Mouse (Mus musculus) CH12.LX (cell line): ENCODE data around the gene Cdyl.

Experiments
- BHLHE40 ChIP-seq: IDR thresholded peaks from 2 replicates; pipeline ENCODE4 v1.6.1; 2011; ENCODE audit warnings: mild to moderate bottlenecking, low read depth, low read length, improper control_type of control experiment
- CTCF ChIP-seq, 2 experiments: IDR thresholded peaks in 1 of 2; conservative IDR thresholded peaks in 1 of 2; 2 replicates each; pipeline ENCODE4 v1.5.1; 2011 to 2012; ENCODE audit warnings: low read depth in 2 of 2, low read length in 2 of 2, improper control_type of control experiment in 1 of 2, inconsistent platforms in 1 of 2, mild to moderate bottlenecking in 1 of 2, moderate library complexity in 1 of 2
- E2F4 ChIP-seq: IDR thresholded peaks from 2 replicates; pipeline ENCODE4 v1.6.1; 2011; ENCODE audit warnings: low read depth, low read length, improper control_type of control experiment; ENCODE audit not compliant: insufficient replicate concordance
- EP300 ChIP-seq: IDR thresholded peaks from 2 replicates; pipeline ENCODE4 v1.6.1; 2011; ENCODE audit warnings: low read length, improper control_type of control experiment
- MEF2A ChIP-seq: IDR thresholded peaks from 2 replicates; pipeline ENCODE4 v1.6.1; 2014; ENCODE audit warnings: low read depth, mild to moderate bottlenecking, inconsistent platforms, low read length, improper control_type of control experiment, borderline replicate concordance
- NELFE ChIP-seq: IDR thresholded peaks from 2 replicates; pipeline ENCODE4 v1.6.1; 2011; ENCODE audit warnings: low read depth, low read length, improper control_type of control experiment
- NRF1 ChIP-seq: IDR thresholded peaks from 2 replicates; pipeline ENCODE4 v1.6.1; 2014; ENCODE audit warnings: low read depth, mild to moderate bottlenecking, inconsistent platforms, low read length, improper control_type of control experiment, moderate library complexity
- POLR2A ChIP-seq: IDR thresholded peaks from 2 replicates; pipeline ENCODE4 v1.6.1; 2011; ENCODE audit warnings: low read depth, mild to moderate bottlenecking, improper control_type of control experiment, low read length
- RAD21 ChIP-seq: IDR thresholded peaks from 2 replicates; pipeline ENCODE4 v1.6.1; 2011; ENCODE audit warnings: low read depth, mild to moderate bottlenecking, low read length, improper control_type of control experiment, moderate library complexity
- SMC3 ChIP-seq: IDR thresholded peaks from 2 replicates; pipeline ENCODE4 v1.6.1; 2011; ENCODE audit warnings: low read depth, low read length, improper control_type of control experiment
- TBP ChIP-seq: conservative IDR thresholded peaks from 2 replicates; pipeline ENCODE4 v1.6.1; 2011; ENCODE audit warnings: low read depth, low read length, improper control_type of control experiment

- TF ChIP-seq EP300 = no peak
- no peak for TF ChIP-seq RAD21
- TF ChIP-seq CTCF (conservative IDR thresholded peaks at IDR 0.05 in 1 of 2, IDR thresholded peaks at IDR 0.05 in 1 of 2; ENCODE audit: low read depth in 2 of 2, low read length in 2 of 2) = no peak
- no peak for TF ChIP-seq NRF1
- TF ChIP-seq MEF2A = no peak
- no peak for TF ChIP-seq TBP
- TF ChIP-seq NELFE = no peak
- TF ChIP-seq BHLHE40 = no peak
- no peak for TF ChIP-seq E2F4
- no peak for TF ChIP-seq POLR2A
- no peak for TF ChIP-seq SMC3
Observed at GRCm38 (mm10) chr13:35676921-35677320, 17.3 kb downstream of the Cdyl start.
